Mouse (Mus musculus) G1E-ER4 (cell line): ENCODE data around the gene Ralgps1. TPM values are rescaled to one million over a fixed set of nuclear protein-coding genes. Genes with fewer than 3 reads are reported as not detected.

ENCODE experiments used
- GATA1 ChIP-seq: IDR thresholded peaks from one replicate; pipeline ENCODE4 v1.8.0; 2012; ENCODE audit warnings: low read length, inconsistent platforms
- polyA plus RNA-seq: library from polyadenylated mRNA; stranded (reverse); fragments of >175 nt; gene quantifications from 2 replicates; pipeline ENCODE4 v1.2.3, GENCODE M21; 2012

The Ralgps1 gene
- polyA plus RNA-seq, 1 experiment, result 1.3 TPM

GRCm38 (mm10) chr2:33316516-33316915 lies 54.8 kb downstream of the Ralgps1 start:
- no peak for TF ChIP-seq GATA1

GRCm38 (mm10) chr2:33316063-33316405 lies 55.3 kb downstream of the Ralgps1 start:
- TF ChIP-seq GATA1, result no peak

GRCm38 (mm10) chr2:33315233-33316062 lies 55.8 kb downstream of the Ralgps1 start:
- no peak for TF ChIP-seq GATA1

GRCm38 (mm10) chr2:33309426-33309825 lies 61.9 kb downstream of the Ralgps1 start:
- TF ChIP-seq GATA1, result no peak

- no peak for TF ChIP-seq GATA1
Measured at GRCm38 (mm10) chr2:33306565-33306964, 64.7 kb downstream of the Ralgps1 start.

- no peak for TF ChIP-seq GATA1
Measured at GRCm38 (mm10) chr2:33303416-33303947, 67.8 kb downstream of the Ralgps1 start.

GRCm38 (mm10) chr2:33302828-33303227 lies 68.5 kb downstream of the Ralgps1 start:
- TF ChIP-seq GATA1, result no peak

GRCm38 (mm10) chr2:33302405-33302804 lies 68.9 kb downstream of the Ralgps1 start:
- no peak for TF ChIP-seq GATA1

GRCm38 (mm10) chr2:33300371-33301046 lies 70.8 kb downstream of the Ralgps1 start:
- no peak for TF ChIP-seq GATA1

- no peak for TF ChIP-seq GATA1
Measured at GRCm38 (mm10) chr2:33298928-33299327, 72.4 kb downstream of the Ralgps1 start.

GRCm38 (mm10) chr2:33295115-33295514 lies 76.2 kb downstream of the Ralgps1 start:
- TF ChIP-seq GATA1, result no peak

GRCm38 (mm10) chr2:33292057-33292456 lies 79.2 kb downstream of the Ralgps1 start:
- no peak for TF ChIP-seq GATA1

- TF ChIP-seq GATA1, result no peak
Measured at GRCm38 (mm10) chr2:33290491-33290890, 80.8 kb downstream of the Ralgps1 start.

- no peak for TF ChIP-seq GATA1
Measured at GRCm38 (mm10) chr2:33288837-33289236, 82.4 kb downstream of the Ralgps1 start.

GRCm38 (mm10) chr2:33283674-33284073 lies 87.6 kb downstream of the Ralgps1 start:
- no peak for TF ChIP-seq GATA1

- TF ChIP-seq GATA1, result no peak
Measured at GRCm38 (mm10) chr2:33282877-33283276, 88.4 kb downstream of the Ralgps1 start.

GRCm38 (mm10) chr2:33281807-33282206 lies 89.5 kb downstream of the Ralgps1 start:
- TF ChIP-seq GATA1, result no peak
